Mouse (Mus musculus): ENCODE results near the gene Plekhf1. TPM values are rescaled to one million over a fixed set of nuclear protein-coding genes. Genes with fewer than 3 reads are reported as not detected.

The Plekhf1 gene
- polyA plus RNA-seq (2015; fragmentation: Nextera tagmentation; extraction: Ambion mirVana) = 2.9 and 4.0 TPM in 2 replicates

GRCm38 (mm10) chr7:38227900-38228298 is at the start of gene Plekhf1:
TSS of gene Plekhf1 (minus strand) at chr7:38228016.

GRCm38 (mm10) chr7:38270703-38271510 is 43.1 kb upstream of the Plekhf1 start, which contains the start of gene Pop4:
TSS of gene Pop4 (minus strand) at chr7:38271423.

GRCm38 (mm10) chr7:38182962-38183687 is 44.7 kb downstream of the Plekhf1 start, which contains the start of gene 1600014C10Rik:
TSS of gene 1600014C10Rik (plus strand) at chr7:38183217.

Other genes with a start within 250 kb of the Plekhf1 start
- gene Uri1, start 204.5 kb downstream of the Plekhf1 start, polyA plus RNA-seq (2015; fragmentation: Nextera tagmentation; extraction: Ambion mirVana) = 34.1 and 54.0 TPM in 2 replicates
- 15.4 and 16.5 TPM in 2 replicates for gene Ccne1, start 120.5 kb downstream of the Plekhf1 start, polyA plus RNA-seq (2015; fragmentation: Nextera tagmentation; extraction: Ambion mirVana)
- gene 1600014C10Rik, start 44.8 kb downstream of the Plekhf1 start, polyA plus RNA-seq (2015; fragmentation: Nextera tagmentation; extraction: Ambion mirVana) = 15.6 and 22.6 TPM in 2 replicates
- gene Pop4, start 43.4 kb upstream of the Plekhf1 start, polyA plus RNA-seq (2015; fragmentation: Nextera tagmentation; extraction: Ambion mirVana) = 52.7 and 66.2 TPM in 2 replicates

Data from adrenal gland, postnatal 0 days (tissue).